Mouse (Mus musculus): ENCODE results near the gene Eif3c.

The Eif3c gene

GRCm38 (mm10) chr7:126566094-126566765 lies at the start of gene Eif3c:
Gene Eif3c (minus strand): TSS chr7:126566411.
- DNase-seq (ENCODE audit: low spot score in 2 of 2), result peak; percentile 79 to 84

GRCm38 (mm10) chr7:126612736-126613135 lies 46.5 kb upstream of the Eif3c start:
- DNase-seq (ENCODE audit: low spot score in 2 of 2), result no peak

GRCm38 (mm10) chr7:126607796-126608195 lies 41.6 kb upstream of the Eif3c start:
- no peak for DNase-seq (ENCODE audit: low spot score in 2 of 2)

GRCm38 (mm10) chr7:126607064-126607463 lies 40.9 kb upstream of the Eif3c start:
- peak; percentile 41 to 74 for DNase-seq (ENCODE audit: low spot score in 2 of 2)

GRCm38 (mm10) chr7:126606611-126607010 lies 40.4 kb upstream of the Eif3c start:
- DNase-seq (ENCODE audit: low spot score in 2 of 2), result no peak

- DNase-seq (ENCODE audit: low spot score in 2 of 2), result no peak
These were observed 36.4 kb upstream of the Eif3c start for GRCm38 (mm10) chr7:126602650-126603049.

- no peak for DNase-seq (ENCODE audit: low spot score in 2 of 2)
These were observed 35.7 kb upstream of the Eif3c start for GRCm38 (mm10) chr7:126601896-126602295.

GRCm38 (mm10) chr7:126598919-126599318 lies 32.7 kb upstream of the Eif3c start:
- DNase-seq (ENCODE audit: low spot score in 2 of 2), result no peak

GRCm38 (mm10) chr7:126596414-126596813 lies 30.2 kb upstream of the Eif3c start:
- no peak for DNase-seq (ENCODE audit: low spot score in 2 of 2)

- no peak for DNase-seq (ENCODE audit: low spot score in 2 of 2)
These were observed 29.7 kb upstream of the Eif3c start for GRCm38 (mm10) chr7:126595890-126596289.

GRCm38 (mm10) chr7:126594862-126595561 lies 28.8 kb upstream of the Eif3c start, which contains the start of gene Il27:
Gene Il27 (minus strand): TSS chr7:126594941.
- DNase-seq (ENCODE audit: low spot score in 2 of 2), result no peak

- peak; percentile 48 to 68 for DNase-seq (ENCODE audit: low spot score in 2 of 2)
These were observed 21.6 kb upstream of the Eif3c start for GRCm38 (mm10) chr7:126587779-126588178.

GRCm38 (mm10) chr7:126586839-126587238 lies 20.6 kb upstream of the Eif3c start:
- DNase-seq (ENCODE audit: low spot score in 2 of 2), result peak in 1 of 2 experiments; percentile 64

GRCm38 (mm10) chr7:126585717-126586116 lies 19.5 kb upstream of the Eif3c start, which contains the start of gene Cln3:
Gene Cln3 (minus strand): TSS chr7:126585817.
- DNase-seq (ENCODE audit: low spot score in 2 of 2), result no peak

GRCm38 (mm10) chr7:126584506-126584977 lies 18.3 kb upstream of the Eif3c start, which contains the start of gene Apobr:
Gene Apobr (plus strand): TSS chr7:126584942.
- no peak for DNase-seq (ENCODE audit: low spot score in 2 of 2)

- DNase-seq (ENCODE audit: low spot score in 2 of 2), result no peak
These were observed 17.6 kb upstream of the Eif3c start for GRCm38 (mm10) chr7:126583761-126584160.

GRCm38 (mm10) chr7:126583251-126583709 lies 17.1 kb upstream of the Eif3c start:
- peak; percentile 78 to 86 for DNase-seq (ENCODE audit: low spot score in 2 of 2)

GRCm38 (mm10) chr7:126582759-126583158 lies 16.5 kb upstream of the Eif3c start:
- no peak for DNase-seq (ENCODE audit: low spot score in 2 of 2)

- no peak for DNase-seq (ENCODE audit: low spot score in 2 of 2)
These were observed 15.4 kb upstream of the Eif3c start for GRCm38 (mm10) chr7:126581661-126582060.

GRCm38 (mm10) chr7:126579172-126579571 lies 13.0 kb upstream of the Eif3c start:
- no peak for DNase-seq (ENCODE audit: low spot score in 2 of 2)

- DNase-seq (ENCODE audit: low spot score in 2 of 2), result no peak
These were observed 10.7 kb upstream of the Eif3c start for GRCm38 (mm10) chr7:126576946-126577345.

GRCm38 (mm10) chr7:126565693-126566092 lies 518 bp downstream of the Eif3c start:
- DNase-seq (ENCODE audit: low spot score in 2 of 2), result no peak

- DNase-seq (ENCODE audit: low spot score in 2 of 2), result no peak
These were observed 9.6 kb downstream of the Eif3c start for GRCm38 (mm10) chr7:126556635-126557034.

Measured in urinary bladder, postnatal 36 days (tissue).